Mouse (Mus musculus) embryo, embryonic 10.5 days (tissue): Measurements from ENCODE around the gene Cdc16.
"Not testable (repeated sequence)": the region's sequence is repeated elsewhere in the genome, so short reads cannot be mapped to it uniquely, and the experiment has no call there.

Source experiments
- DNase-seq: peaks from one replicate; pipeline ENCODE4 v3.0.0-alpha.2; 2015; ENCODE audit warnings: low spot score

Cdc16 gene

DNA sequence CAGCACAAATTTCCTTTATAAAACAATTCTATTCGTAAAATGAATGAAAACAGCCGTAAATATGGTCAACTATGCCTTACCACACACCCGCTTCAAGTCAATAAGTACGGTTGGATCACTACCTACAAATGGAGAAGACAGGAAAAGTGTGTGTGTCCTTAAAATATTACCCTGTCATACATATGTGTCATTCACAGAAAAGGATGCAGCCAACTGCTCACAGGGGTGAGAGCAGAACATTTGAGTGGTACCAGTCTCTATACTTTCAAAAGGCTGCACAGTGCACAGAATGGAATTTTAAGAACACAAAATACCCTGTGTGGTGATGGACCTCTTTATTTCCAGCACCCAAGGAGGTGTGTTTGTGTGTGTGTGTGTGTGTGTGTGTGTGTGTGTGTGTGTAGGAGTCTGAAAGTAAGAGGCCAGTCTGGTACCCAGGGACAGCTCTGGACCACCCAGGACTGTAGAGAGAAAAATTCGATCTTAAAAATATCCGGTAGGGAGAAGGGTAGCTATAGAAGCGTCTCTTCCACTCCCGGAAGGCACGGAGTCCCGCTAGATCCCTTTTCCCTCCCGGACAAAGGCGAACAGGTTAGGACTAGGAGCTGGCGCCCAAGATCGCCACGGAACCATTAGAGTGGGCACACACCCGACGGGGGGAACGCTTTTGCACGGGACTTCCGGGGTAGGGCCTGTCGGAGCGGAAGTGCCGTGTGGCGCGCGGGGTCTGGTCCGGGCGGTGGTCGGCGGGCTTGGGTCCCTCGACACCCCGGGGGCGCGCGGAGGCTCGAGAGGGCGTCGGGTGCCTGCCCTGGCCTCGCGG is at the start of gene Cdc16:
TSS of gene Cdc16 (plus strand) at position 695 of the 823 bp plus-strand sequence.
- peak; percentile 95 for DNase-seq

DNA sequence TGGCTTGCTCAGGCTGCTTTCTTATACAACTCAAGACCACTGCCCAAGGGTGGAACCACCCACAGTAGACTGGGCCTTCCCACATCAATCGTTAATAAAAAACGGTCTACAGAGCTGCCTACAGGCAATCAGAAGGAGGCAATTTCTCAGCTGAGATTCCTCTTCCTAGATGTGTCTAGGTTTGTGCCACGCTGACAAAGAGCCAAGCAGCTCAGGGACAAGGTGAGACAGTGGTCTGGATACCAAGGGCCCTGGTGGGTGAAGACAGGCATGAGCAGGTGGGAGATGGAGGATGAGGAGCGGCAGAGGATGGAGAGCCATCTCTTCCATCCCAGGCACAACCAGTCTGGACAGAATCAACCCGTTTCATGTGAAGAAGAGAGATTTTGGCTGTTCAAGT is 49.0 kb upstream of the Cdc16 start:
- no peak for DNase-seq

DNA sequence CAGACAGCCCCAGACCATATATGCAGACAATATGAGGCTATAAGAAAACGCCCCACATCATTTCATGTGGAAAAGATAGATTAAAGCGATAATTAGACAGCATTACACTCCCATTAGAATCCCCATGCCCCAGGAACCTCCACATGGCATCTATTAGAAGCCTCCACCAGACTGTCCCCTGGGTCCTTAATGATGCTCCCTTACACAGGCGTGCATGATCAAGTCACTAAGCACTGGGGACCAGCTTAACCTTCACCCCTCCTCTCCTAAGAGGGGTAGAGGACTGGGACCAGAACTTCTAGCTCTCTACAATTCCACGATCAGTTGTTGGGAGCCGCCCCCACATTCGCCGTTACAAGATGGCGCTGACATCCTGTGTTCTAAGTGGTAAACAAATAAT is 38.5 kb upstream of the Cdc16 start:
- no peak for DNase-seq

DNA sequence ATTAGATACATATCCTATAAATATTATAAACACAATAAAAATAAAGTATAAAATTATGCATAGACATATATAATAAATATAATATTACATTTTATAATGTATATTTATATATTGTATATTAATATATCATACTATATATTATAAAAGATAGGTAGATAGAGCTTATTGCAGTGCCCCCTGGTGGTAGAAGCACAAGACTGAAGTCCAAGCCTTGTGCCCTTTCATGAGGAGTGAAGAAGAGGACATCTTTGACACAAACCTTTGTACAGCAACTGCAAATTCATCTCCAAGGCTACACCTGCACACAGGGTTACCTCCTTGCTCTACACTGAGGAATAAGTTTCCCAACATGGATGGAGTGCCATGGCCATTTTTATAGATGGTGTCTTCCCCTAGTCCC is 31.8 kb upstream of the Cdc16 start:
- peak; percentile 73 for DNase-seq

DNA sequence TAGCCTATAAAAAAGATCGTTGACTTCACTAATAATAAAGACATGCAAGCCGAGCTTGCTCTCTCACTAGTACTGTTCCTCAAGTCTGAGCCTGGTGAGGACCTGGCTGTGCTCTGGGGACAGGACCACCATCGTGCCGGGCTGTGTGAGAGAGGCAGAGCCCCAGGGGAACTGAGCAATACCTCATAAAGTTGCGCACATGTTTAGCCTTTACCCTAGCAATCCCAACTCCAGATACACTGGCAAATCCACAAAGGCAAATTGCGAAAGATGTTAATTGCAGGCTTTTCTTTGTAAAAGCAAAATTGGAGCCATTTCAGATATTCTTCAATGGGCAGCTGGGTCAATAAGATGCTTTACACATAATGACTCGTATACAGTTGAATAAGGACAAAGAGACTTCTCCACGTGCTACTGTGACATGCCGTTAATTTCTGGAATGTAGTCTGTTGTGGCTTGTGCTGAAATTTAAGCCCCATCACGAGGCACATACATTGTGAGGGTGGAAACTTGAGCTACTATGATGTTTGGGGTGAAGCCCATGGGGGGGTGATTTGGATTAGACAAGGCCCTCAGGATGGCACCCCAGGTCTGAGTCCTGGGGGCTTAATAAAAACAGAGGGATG is 29.9 kb upstream of the Cdc16 start:
- no peak for DNase-seq

DNA sequence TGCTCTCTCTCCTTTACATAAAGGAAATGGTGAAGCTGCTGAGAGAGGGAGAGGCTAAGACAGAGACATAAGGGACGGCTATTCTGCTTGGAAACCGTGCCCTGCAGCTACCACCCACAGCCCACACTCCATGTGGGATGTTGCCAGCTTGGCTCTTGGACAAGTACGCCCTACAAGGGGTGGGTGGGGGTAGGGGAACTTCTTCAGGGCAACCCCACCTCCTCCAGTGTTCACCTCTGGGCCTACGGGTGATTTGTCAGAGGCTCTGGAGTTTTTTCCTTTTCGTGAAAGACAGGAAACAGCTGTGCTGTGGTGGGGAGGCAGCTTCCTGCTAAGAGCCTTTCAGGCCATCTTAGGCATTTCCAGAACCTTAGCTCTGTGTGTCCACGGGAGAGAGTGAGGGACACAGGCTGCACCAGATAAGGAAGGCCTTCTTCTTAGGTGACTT is 17.1 kb upstream of the Cdc16 start:
- DNase-seq: peak; percentile 17

DNA sequence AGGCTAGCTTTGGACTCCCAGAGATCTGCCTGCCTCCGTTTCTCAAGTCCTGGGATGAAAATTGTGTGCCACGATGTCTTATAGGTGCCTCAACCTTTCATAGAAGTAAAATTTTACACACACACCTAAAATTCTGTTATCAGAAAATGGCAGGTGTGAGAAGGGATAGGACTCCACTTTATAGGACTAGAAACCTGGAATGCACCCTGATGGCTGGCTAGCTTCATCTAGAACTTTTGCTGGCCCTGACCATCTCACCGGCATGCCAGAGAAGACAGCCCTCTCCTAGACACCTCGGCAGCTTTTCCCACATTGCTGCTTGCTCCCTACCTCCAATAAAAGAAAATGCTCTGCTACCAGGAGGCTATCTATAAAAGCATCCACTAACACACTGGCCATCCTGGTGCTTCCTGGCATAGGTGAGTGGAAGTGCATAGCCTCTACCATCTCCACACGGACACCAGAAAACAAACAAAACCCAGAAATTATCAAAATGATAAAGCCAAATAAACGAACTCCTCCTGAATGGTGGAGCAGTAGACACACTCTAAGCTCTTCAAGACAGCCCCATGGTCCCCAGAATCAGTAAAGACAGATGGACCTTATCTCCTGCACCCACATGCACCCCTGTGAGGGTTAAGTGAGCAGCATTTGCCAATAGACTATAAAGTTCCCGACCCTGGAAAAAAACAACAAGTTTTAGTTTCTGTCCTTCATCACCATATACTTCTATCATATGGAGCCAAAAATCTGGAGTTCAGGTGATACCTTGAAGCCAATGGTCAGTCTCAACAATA is 16.5 kb upstream of the Cdc16 start:
- DNase-seq: no peak

DNA sequence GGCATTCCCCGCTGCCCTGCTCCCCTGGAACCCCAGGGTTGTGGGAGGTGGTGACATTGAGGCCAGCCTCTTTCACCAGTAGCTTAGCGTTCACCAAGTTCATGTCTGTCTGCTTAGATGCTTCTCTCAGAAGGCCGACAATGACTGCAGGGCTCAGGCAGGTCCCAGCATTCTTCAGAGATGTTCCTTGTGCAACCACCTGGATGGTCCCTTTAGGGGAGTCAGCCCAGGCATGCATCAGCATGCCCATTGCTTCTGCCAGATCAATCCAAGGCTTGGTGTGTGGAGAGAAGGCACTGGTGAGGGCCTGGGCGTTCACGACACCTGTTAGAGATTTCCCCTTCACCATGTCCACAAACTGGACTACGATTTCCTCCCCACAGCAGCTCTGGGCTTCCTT is 11.3 kb upstream of the Cdc16 start:
- DNase-seq: not testable (repeated sequence)

DNA sequence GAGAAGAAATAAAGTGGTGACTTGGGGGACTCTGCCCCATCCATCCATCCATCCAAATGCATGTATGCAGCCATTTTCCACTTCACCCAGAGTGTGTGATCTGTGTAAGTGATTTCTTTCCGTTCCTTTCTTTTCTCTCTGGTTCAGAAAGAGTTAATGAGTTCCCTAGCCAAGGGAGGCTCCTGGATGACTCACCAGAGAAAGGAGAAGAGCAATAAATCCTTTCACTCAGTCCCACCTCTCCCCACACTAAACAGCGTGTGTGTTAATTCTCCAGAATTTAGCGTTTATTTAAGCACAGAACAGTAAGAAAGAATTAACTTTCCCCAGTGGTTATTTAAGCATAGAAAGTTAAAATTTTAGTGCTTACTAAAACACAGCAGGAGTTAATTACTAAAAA is 9.8 kb upstream of the Cdc16 start:
- DNase-seq: peak; percentile 30

DNA sequence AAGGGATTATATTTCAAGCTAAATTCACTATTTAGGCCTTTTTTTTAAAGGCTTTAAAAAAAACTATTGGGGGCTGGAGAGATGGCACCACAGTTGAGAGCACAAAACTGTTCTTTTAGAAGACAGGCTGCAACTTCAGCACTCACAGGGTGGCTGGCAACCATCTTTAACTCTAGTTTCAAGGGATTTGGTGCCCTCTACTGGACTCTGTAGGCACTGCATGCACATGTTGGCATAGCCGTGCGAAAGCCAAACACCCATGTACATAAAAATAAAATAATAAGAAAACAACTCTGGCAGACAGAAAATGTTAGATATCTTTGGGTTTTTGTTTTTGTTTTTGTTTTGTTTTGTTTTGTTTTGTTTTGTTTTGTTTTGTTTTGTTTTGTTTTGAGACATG is 3.8 kb upstream of the Cdc16 start:
- DNase-seq: peak; percentile 89

DNA sequence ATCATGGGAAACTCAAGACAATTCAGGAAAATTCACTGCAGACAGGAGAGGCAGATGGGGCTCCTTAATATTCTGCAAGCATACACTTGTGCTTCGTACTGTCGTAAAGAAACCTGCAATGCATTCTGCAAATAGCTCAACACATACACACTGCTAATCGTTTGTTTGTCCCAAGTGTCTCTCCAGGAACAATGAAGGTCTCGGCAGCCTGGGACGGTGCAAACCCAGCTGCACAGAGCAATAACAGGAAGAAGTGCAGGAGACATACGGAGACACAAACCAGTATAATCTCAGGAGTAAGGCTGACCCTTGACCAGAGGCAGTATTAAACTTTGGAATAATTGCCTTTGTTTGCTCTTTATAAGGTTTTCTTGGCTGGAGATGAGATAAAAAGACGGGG is 996 bp upstream of the Cdc16 start:
- no peak for DNase-seq

DNA sequence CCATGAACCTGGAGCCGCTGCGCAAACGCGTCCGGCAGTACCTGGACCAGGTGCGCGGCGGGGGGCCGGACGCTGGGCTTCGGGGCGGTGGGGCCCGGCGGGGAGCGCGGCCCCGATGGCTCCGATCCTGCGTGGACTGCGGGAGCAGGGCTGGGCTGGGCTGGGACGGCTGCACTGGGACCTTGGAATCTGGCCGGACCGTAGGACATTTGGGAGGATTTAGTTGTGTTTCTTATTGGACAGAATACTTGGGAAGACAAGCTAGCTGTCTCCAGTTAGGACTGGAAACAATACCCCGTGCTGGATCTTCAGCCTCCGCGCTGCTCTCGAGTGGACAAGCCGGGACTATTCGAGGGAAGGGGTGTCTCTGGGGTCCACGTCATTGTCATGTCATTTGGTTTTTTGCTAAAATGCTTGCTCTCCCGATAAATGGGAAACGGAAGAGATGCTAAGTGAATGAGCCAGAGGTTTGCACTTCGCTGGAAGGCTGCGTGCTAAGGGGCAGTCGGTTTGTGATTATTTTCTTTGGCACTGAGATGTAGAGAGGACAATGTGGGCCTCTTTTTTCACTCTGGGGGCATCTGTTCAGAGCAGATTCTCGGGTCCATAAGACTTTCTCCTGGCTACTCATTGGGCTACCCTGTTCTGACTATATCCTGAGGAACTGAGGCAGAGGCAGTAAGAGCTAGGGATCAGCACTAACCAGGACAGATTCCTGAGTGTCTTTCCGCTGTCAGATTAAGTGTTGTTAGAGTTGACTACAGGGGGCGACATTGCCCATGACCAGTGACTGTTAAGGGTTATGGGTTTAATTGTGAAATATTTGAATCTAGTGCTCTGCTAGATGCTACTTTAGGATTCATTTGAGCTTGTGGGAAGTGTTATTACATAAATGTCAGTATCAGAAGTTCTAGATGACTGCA is 590 bp downstream of the Cdc16 start:
- peak; percentile 79 for DNase-seq

DNA sequence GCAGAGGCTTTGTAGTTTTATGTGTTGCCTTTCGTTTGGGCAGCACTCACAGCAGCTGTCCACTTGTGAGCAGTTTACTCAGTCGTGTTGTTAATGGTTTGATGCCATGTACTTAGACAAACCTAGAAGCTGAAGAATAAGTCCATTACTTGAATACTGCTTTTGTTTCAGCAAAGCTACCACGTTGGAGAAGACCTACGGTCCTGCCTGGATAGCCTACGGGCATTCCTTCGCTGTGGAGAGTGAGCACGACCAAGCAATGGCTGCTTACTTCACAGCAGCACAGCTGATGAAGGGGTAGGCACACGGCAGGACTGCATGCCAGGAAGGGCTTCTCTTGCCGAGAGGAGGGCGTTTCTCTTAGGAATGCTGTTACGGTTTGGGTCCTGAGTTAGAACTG is 11.7 kb downstream of the Cdc16 start:
- DNase-seq: no peak

DNA sequence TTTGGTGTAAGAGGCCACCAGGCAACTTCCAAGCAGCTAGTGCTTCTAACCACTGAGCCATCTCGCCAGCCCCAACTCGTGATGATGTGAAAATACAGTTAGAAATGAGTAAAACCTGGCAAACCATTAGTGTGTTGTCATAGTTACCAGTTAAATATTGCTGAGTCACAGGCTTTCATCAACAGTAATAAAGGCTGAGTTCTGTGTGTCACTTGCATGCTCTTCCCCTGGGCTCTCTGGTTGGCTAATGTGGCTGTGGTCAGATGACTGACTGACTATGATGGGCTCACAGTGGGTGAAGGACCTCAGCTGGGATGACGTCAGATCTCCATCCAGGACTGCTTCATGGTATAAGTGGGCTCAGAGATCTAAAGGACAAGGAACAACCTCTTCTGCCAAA is 23.1 kb downstream of the Cdc16 start:
- no peak for DNase-seq

DNA sequence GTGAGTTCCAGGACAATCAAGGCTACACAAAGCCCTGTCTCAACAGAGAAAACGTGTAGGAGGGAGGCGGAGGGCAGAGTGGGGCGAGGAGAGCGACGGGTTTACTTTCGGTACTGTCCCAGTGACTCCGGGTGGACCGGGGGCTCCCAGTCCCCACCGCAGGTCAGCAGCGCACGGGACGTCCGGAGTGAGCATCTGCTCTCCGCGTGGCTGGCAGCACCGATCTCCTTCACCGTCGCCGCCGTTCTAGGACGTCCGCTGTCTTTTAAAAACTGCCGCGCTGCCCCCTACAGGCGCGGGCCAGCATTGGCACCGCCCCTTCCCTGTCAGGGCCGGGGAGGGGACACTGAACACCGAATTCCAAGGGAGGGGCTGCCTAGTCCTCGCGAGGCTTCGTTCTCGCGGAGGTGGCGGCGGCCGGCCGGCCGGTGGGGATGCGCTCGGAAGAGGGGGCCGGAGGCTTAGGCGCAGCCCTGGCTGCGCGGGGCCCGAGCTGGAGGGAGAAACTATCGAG is 27.8 kb downstream of the Cdc16 start, which contains the start of gene Upf3a:
TSS of gene Upf3a (plus strand) at position 366 of the 514 bp plus-strand sequence.
- DNase-seq: peak; percentile 96

DNA sequence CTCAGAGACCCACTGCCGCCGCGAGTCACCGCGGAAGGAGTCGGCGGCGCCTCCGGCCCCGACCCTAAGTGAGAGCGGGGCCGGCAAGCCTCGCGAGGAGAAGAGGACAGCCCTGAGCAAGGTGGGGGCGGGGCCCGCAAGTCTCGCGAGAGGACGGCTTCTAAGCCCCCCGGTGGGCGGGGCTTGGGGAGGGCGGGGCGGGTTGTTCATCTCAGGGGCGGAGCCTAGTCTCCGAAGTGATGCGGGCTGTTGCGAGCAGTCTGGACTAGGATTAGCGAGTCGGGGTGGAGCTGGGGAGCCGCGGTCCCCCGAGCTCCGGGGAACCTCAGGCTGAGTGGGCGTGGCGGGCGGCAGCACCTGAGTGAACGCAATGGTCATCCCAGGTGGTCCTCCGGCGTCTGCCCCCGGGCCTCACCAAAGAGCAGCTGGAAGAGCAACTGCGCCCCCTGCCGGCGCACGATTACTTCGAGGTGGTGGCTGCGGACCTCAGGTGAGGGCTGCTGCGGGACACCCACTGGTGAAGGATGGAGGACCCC is 28.4 kb downstream of the Cdc16 start:
- peak; percentile 98 for DNase-seq

DNA sequence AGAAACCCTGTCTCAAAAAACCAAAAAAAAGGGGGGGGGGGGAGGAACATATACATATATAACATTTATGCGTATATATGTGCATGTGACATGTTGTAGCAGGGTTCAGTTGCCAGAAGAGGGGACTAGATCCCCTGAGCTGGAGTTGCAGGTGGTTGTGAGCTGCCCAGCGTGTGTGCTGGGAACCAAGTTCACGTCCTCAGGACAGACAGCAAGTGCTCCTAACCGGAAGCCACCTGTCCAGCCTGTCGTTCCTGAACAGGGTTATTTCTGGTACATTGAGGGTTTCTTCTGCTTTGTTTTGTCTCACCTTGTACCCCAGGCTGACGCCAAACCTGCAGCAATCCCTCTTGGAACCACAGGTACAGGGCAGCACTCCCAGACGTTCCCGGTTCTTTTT is 32.1 kb downstream of the Cdc16 start:
- no peak for DNase-seq

DNA sequence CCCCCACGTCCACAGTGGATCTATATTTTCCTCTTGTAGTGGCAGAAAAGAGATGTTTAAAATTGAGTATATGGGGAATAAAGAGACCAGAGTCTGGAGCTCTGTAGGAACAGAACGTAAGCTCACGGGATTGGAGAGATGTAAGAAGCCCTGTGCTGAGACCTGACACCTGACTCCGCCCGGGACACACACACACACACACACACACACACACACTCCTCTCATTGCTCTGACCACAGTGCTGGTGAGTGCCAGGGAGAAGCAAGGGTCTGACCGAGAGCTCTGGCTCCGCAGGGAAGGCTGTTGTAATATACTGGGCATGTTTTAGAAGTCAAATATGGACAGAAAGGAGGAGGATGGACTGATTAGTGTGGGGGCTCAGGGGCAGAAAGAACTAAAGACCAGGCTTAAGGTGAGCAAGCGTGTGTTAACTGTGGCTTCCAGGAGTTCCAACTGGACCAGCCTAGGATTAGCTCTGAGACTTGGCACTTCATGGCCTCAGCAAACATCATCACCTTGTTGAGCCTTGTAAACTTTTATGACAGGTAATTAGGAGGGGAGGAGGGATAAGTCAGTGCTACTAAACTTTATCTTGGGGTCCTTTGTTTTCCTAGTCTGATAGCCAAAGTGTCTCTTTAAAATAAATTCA is 35.7 kb downstream of the Cdc16 start:
- DNase-seq: no peak

DNA sequence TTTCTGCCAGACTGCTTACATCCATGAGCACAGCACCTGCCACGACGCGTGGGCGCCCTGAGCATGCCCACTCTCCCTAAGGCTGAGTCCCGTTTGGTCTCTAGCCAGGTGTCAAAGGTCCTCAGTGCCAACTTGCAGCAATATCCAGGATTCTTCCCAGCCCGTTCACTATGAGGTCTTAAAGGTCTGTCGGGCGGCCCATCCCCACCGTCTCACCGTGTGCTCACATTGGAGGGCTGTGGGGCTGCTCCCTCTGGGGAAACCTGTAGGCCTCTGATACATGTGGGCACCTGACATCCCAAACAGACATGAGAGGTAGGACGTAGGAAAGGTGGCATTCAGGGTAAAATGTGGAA is 36.2 kb downstream of the Cdc16 start:
- no peak for DNase-seq

DNA sequence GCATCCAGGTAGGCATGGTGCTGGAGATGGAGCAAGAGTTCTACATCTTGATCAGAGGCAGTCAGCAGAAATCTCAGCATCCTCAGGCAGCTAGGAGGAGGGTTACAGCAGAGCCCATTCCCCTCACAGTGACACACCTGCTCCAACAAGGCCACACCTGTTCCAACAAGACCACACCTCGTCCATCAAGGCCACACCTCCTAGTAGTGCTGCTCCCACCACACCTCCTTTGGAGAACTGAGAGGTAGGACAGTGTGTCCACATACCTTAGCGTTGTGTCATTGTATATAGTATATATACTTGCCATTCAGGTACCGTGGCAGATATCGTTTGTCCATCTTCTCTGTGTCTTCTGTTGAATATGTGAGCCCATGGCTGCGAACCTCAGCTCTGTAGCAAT is 40.2 kb downstream of the Cdc16 start:
- DNase-seq: no peak

DNA sequence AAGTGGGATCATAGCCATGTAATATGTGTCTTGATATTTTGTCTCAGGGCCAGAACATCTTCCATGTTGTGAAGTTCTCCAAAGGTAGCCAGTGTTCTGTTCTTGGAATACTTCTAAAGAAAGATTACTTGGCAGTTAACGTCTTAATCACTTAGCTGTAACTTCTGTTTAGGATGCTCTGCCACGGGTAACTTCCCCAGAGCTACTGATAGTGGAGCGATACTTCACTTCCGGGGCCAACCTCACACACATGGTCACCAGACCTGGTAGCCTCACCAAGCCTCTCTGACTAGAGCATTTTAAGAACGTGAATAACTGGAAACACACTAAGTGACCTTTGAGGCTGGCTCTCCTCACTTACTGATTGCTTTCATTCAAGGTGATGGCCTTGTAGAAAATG is 42.1 kb downstream of the Cdc16 start:
- no peak for DNase-seq
